Mouse (Mus musculus) heart, adult 2 months (tissue): ENCODE results near the gene A4gnt.

Experiments used
- CTCF ChIP-seq: fragments of 200-600 bp; IDR thresholded peaks from 2 replicates; pipeline ENCODE4 v1.8.1; 2022; ENCODE audit warnings: antibody characterized with exemption, mild to moderate bottlenecking, moderate library complexity
- POLR2A ChIP-seq: fragments of 200-500 bp; IDR thresholded peaks from 2 replicates; pipeline ENCODE4 v1.6.1; 2011; ENCODE audit warnings: mild to moderate bottlenecking, low read depth, low read length, control low read depth; ENCODE audit not compliant: insufficient read depth

GRCm38 (mm10) chr9:99667596-99667995 is 55.3 kb downstream of the A4gnt start:
- TF ChIP-seq POLR2A (no peak), CTCF (no peak)
